Mouse (Mus musculus): ENCODE data around the gene Pth2.
A peak's percentile ranks its signal among the peaks of the same experiment; 100 is the strongest.

GRCm38 (mm10) chr7:45154096-45154992 is 26.5 kb upstream of the Pth2 start, which contains the start of the genes Pih1d1 and Aldh16a1:
- TF ChIP-seq CTCF (IDR thresholded peaks at IDR 0.05; ENCODE audit: low read depth) = peak; percentile 78
- no peak for TF ChIP-seq EP300 (optimal IDR thresholded peaks at IDR 0.05)
